Mouse (Mus musculus): ENCODE results near the gene Cdk20. TPM values are rescaled to one million over a fixed set of nuclear protein-coding genes. Genes with fewer than 3 reads are reported as not detected.

Gene Cdk20
- 3.2 and 9.6 TPM in 2 replicates for polyA plus RNA-seq (2012; ENCODE audit: insufficient read depth, low replicate concordance)

GRCm38 (mm10) chr13:64432017-64432995 lies at the start of gene Cdk20:
TSS of gene Cdk20 (plus strand) at chr13:64432314.
- no peak for TF ChIP-seq GATA1 (IDR thresholded peaks at IDR 0.05; ENCODE audit: borderline replicate concordance, low read length)
- TF ChIP-seq FLI1 (IDR thresholded peaks at IDR 0.05; ENCODE audit: low read length) = no peak
- Histone ChIP-seq H3K4me1 (peaks cover 13% of the 10 kb centered on the region), H3K4me3 (replicated peaks) (peak within 1 kb of the TSS; percentile 92), H3K27me3 (replicated peaks) (peaks cover 6% of the 10 kb centered on the region), H3K9me3 (no peaks in the 10 kb centered on the region), H3K36me3 (replicated peaks; ENCODE audit: low read length) (no peaks in the 10 kb centered on the region)

- Histone ChIP-seq H3K9me3 (no peaks in the 10 kb centered on the region), H3K27me3 (replicated peaks) (no peaks in the 10 kb centered on the region), H3K36me3 (replicated peaks; ENCODE audit: low read length) (no peaks in the 10 kb centered on the region), H3K4me3 (replicated peaks) (no peak overlapping the region), H3K4me1 (no peaks in the 10 kb centered on the region)
- TF ChIP-seq FLI1 (IDR thresholded peaks at IDR 0.05; ENCODE audit: low read length) (no peak), GATA1 (IDR thresholded peaks at IDR 0.05; ENCODE audit: borderline replicate concordance, low read length) (no peak)
These were observed 47.2 kb upstream of the Cdk20 start for GRCm38 (mm10) chr13:64384937-64385336.

- no peaks in the 10 kb centered on the region for H3K36me3 ChIP-seq (replicated peaks; ENCODE audit: low read length)
- H3K4me1 ChIP-seq = no peaks in the 10 kb centered on the region
- no peaks in the 10 kb centered on the region for H3K27me3 ChIP-seq (replicated peaks)
- no peak for TF ChIP-seq FLI1 (IDR thresholded peaks at IDR 0.05; ENCODE audit: low read length)
- no peak for TF ChIP-seq GATA1 (IDR thresholded peaks at IDR 0.05; ENCODE audit: borderline replicate concordance, low read length)
- no peaks in the 10 kb centered on the region for H3K9me3 ChIP-seq
- no peak overlapping the region for H3K4me3 ChIP-seq (replicated peaks)
These were observed 46.1 kb upstream of the Cdk20 start for GRCm38 (mm10) chr13:64386048-64386447.

- H3K4me1 ChIP-seq = no peaks in the 10 kb centered on the region; the same call in 1 of the 2 replicates
- no peak overlapping the region for H3K4me3 ChIP-seq (replicated peaks)
- H3K9me3 ChIP-seq = no peaks in the 10 kb centered on the region
- no peaks in the 10 kb centered on the region for H3K36me3 ChIP-seq (replicated peaks; ENCODE audit: low read length)
- H3K27me3 ChIP-seq (replicated peaks) = no peaks in the 10 kb centered on the region
- no peak for TF ChIP-seq GATA1 (IDR thresholded peaks at IDR 0.05; ENCODE audit: borderline replicate concordance, low read length)
- TF ChIP-seq FLI1 (IDR thresholded peaks at IDR 0.05; ENCODE audit: low read length) = no peak
These were observed 43.7 kb upstream of the Cdk20 start for GRCm38 (mm10) chr13:64388415-64388814.

GRCm38 (mm10) chr13:64396979-64397378 lies 35.1 kb upstream of the Cdk20 start:
- Histone ChIP-seq H3K4me1 (no peaks in the 10 kb centered on the region; the same call in 1 of the 2 replicates), H3K4me3 (replicated peaks) (no peak overlapping the region), H3K27me3 (replicated peaks) (peaks cover 2% of the 10 kb centered on the region), H3K9me3 (no peaks in the 10 kb centered on the region), H3K36me3 (replicated peaks; ENCODE audit: low read length) (no peaks in the 10 kb centered on the region)
- TF ChIP-seq GATA1 (IDR thresholded peaks at IDR 0.05; ENCODE audit: borderline replicate concordance, low read length) (no peak), FLI1 (IDR thresholded peaks at IDR 0.05; ENCODE audit: low read length) (no peak)

- peaks cover 3% of the 10 kb centered on the region; the same call in 1 of the 2 replicates for H3K4me1 ChIP-seq
- no peak overlapping the region for H3K4me3 ChIP-seq (replicated peaks)
- no peaks in the 10 kb centered on the region for H3K36me3 ChIP-seq (replicated peaks; ENCODE audit: low read length)
- no peaks in the 10 kb centered on the region for H3K9me3 ChIP-seq
- no peak for TF ChIP-seq GATA1 (IDR thresholded peaks at IDR 0.05; ENCODE audit: borderline replicate concordance, low read length)
- TF ChIP-seq FLI1 (IDR thresholded peaks at IDR 0.05; ENCODE audit: low read length) = no peak
- peaks cover 2% of the 10 kb centered on the region for H3K27me3 ChIP-seq (replicated peaks)
These were observed 34.0 kb upstream of the Cdk20 start for GRCm38 (mm10) chr13:64398065-64398464.

- H3K27me3 ChIP-seq (replicated peaks) = peaks cover 2% of the 10 kb centered on the region
- H3K9me3 ChIP-seq = no peaks in the 10 kb centered on the region
- H3K4me3 ChIP-seq (replicated peaks) = no peak overlapping the region
- H3K4me1 ChIP-seq = peaks cover 3% of the 10 kb centered on the region; the same call in 1 of the 2 replicates
- H3K36me3 ChIP-seq (replicated peaks; ENCODE audit: low read length) = no peaks in the 10 kb centered on the region
- no peak for TF ChIP-seq FLI1 (IDR thresholded peaks at IDR 0.05; ENCODE audit: low read length)
- TF ChIP-seq GATA1 (IDR thresholded peaks at IDR 0.05; ENCODE audit: borderline replicate concordance, low read length) = no peak
These were observed 32.2 kb upstream of the Cdk20 start for GRCm38 (mm10) chr13:64399906-64400305.

GRCm38 (mm10) chr13:64400801-64401361 lies 31.2 kb upstream of the Cdk20 start:
- Histone ChIP-seq H3K4me3 (replicated peaks) (no peak overlapping the region), H3K36me3 (replicated peaks; ENCODE audit: low read length) (no peaks in the 10 kb centered on the region), H3K4me1 (peaks cover 3% of the 10 kb centered on the region; the same call in 1 of the 2 replicates), H3K27me3 (replicated peaks) (peaks cover 2% of the 10 kb centered on the region), H3K9me3 (no peaks in the 10 kb centered on the region)
- TF ChIP-seq GATA1 (IDR thresholded peaks at IDR 0.05; ENCODE audit: borderline replicate concordance, low read length) = no peak
- TF ChIP-seq FLI1 (IDR thresholded peaks at IDR 0.05; ENCODE audit: low read length) = no peak

GRCm38 (mm10) chr13:64402006-64402405 lies 30.1 kb upstream of the Cdk20 start:
- H3K27me3 ChIP-seq (replicated peaks) = no peaks in the 10 kb centered on the region
- H3K9me3 ChIP-seq = no peaks in the 10 kb centered on the region
- TF ChIP-seq GATA1 (IDR thresholded peaks at IDR 0.05; ENCODE audit: borderline replicate concordance, low read length) = no peak
- no peak for TF ChIP-seq FLI1 (IDR thresholded peaks at IDR 0.05; ENCODE audit: low read length)
- H3K4me3 ChIP-seq (replicated peaks) = no peak overlapping the region
- no peaks in the 10 kb centered on the region for H3K36me3 ChIP-seq (replicated peaks; ENCODE audit: low read length)
- H3K4me1 ChIP-seq = peaks cover 3% of the 10 kb centered on the region; the same call in 1 of the 2 replicates
